In genomic region chr1:74749301-74749700, GRCm38 (mm10) we compare ENCODE assay signal across 8 mouse cellular contexts. TPM values are rescaled to one million over a fixed set of nuclear protein-coding genes. Genes with fewer than 3 reads are reported as not detected.
DNase-seq lines count a peak whose midpoint lies in the region; ATAC-seq and TF ChIP-seq lines count a peak whose summit lies in the region.

No protein-coding gene starts in this region.

- H3K4me1 ChIP-seq in intestine, embryonic 14.5 days (replicated peaks; ENCODE audit: control insufficient read depth, insufficient read depth, low read length), result no peaks in the 10 kb centered on the region
- no peaks in the 10 kb centered on the region for H3K4me1 ChIP-seq in lung, postnatal 0 days (ENCODE audit: insufficient read depth, low read depth, low read length)
- peaks cover 5% of the 10 kb centered on the region; the same call in 1 of the 2 replicates for H3K4me1 ChIP-seq in forebrain, embryonic 12.5 days

- WGBS in intestine, embryonic 14.5 days, result 51% methylated on average over 7 of the region's 7 CpGs
- 28% methylated on average over 7 of the region's 7 CpGs for WGBS in lung, postnatal 0 days
- WGBS in forebrain, embryonic 12.5 days, result 76% methylated on average over 7 of the region's 7 CpGs

- H3K4me3 ChIP-seq in intestine, embryonic 14.5 days (ENCODE audit: low read depth, low read length), result no peak overlapping the region
- peak overlapping the region; percentile 28; the same call in 1 of the 2 replicates for H3K4me3 ChIP-seq in lung, postnatal 0 days (ENCODE audit: low read depth, low read length)
- H3K4me3 ChIP-seq in forebrain, embryonic 12.5 days (replicated peaks), result no peak overlapping the region

- H3K36me3 ChIP-seq in intestine, embryonic 14.5 days (ENCODE audit: control insufficient read depth, insufficient read depth, low read length), result no peaks in the 10 kb centered on the region
- no peaks in the 10 kb centered on the region for H3K36me3 ChIP-seq in lung, postnatal 0 days (ENCODE audit: insufficient read depth, low read length)
- H3K36me3 ChIP-seq in forebrain, embryonic 12.5 days (replicated peaks), result no peaks in the 10 kb centered on the region

- H3K4me2 ChIP-seq in intestine, embryonic 14.5 days (ENCODE audit: low read length), result 0 out of 2 replicates have a peak overlapping the region, but pooled peaks have one; percentile 46
- peak overlapping the region; percentile 59 for H3K4me2 ChIP-seq in lung, postnatal 0 days (replicated peaks; ENCODE audit: low read depth, low read length)
- H3K4me2 ChIP-seq in forebrain, embryonic 12.5 days, result no peak overlapping the region

- no peak overlapping the region for H3K9ac ChIP-seq in intestine, embryonic 14.5 days (ENCODE audit: low read length)
- H3K9ac ChIP-seq in lung, postnatal 0 days (replicated peaks; ENCODE audit: low read depth), result no peak overlapping the region
- no peak overlapping the region for H3K9ac ChIP-seq in forebrain, embryonic 12.5 days

- TF ChIP-seq EP300 in lung, postnatal 0 days (IDR thresholded peaks at IDR 0.05), result peak; percentile 73

- H3K9me3 ChIP-seq in intestine, embryonic 14.5 days (ENCODE audit: control insufficient read depth, low read length), result no peaks in the 10 kb centered on the region
- H3K9me3 ChIP-seq in lung, postnatal 0 days (ENCODE audit: low read length), result no peaks in the 10 kb centered on the region
- no peaks in the 10 kb centered on the region for H3K9me3 ChIP-seq in forebrain, embryonic 12.5 days

- no peak; the same call in 1 of the 2 replicates for ATAC-seq in intestine, embryonic 14.5 days (replicated peaks; ENCODE audit: low FRiP score, low TSS enrichment, low read depth)
- ATAC-seq in lung, postnatal 0 days, result peak; percentile 94
- ATAC-seq in forebrain, embryonic 12.5 days (ENCODE audit: low FRiP score), result no peak
- ATAC-seq in erythroid progenitor cell, adult 5-6 weeks (replicated peaks; ENCODE audit: low FRiP score, poor library complexity, severe bottlenecking), result no peak

- no peak overlapping the region for H3K27ac ChIP-seq in intestine, embryonic 14.5 days (ENCODE audit: low read depth)
- peak overlapping the region; percentile 27; the same call in 1 of the 2 replicates for H3K27ac ChIP-seq in lung, postnatal 0 days (ENCODE audit: low read length)
- no peak overlapping the region for H3K27ac ChIP-seq in forebrain, embryonic 12.5 days

- DNase-seq in adrenal gland, adult (ENCODE audit: inconsistent age in 2 of 2, low spot score in 1 of 2), result peak; percentile 57 to 74
- DNase-seq in adrenal gland, postnatal 4 days (ENCODE audit: low spot score in 2 of 2), result no peak
- DNase-seq in fibroblast of lung, adult 2 months (ENCODE audit: low read depth), result peak; percentile 30
- peak; percentile 58 for DNase-seq in intestine, embryonic 14.5 days (ENCODE audit: low spot score)
- DNase-seq in lung, postnatal 0 days (ENCODE audit: low spot score), result peak; percentile 90
- DNase-seq in frontal cortex, postnatal 10 days (ENCODE audit: low spot score in 2 of 2), result no peak

- TF ChIP-seq CTCF in lung, postnatal 0 days (IDR thresholded peaks at IDR 0.05), result no peak

- peaks cover 23% of the 10 kb centered on the region; the same call in 1 of the 2 replicates for H3K27me3 ChIP-seq in intestine, embryonic 14.5 days (replicated peaks; ENCODE audit: control insufficient read depth, insufficient read depth, low read length)
- no peaks in the 10 kb centered on the region for H3K27me3 ChIP-seq in lung, postnatal 0 days (replicated peaks; ENCODE audit: insufficient read depth, low read length)
- peaks cover 34% of the 10 kb centered on the region for H3K27me3 ChIP-seq in forebrain, embryonic 12.5 days

RNA-seq across cellular contexts. Expression of gene Prkag3, which starts 0.3 kb away (rescaled TPM):
- under 1 TPM; 0.42 to 0.45 TPM for total RNA-seq in adrenal gland, postnatal 4 days (2021)
- polyA plus RNA-seq in intestine, embryonic 14.5 days (2014; fragmentation: Nextera tagmentation; extraction: Ambion mirVana), result 0.09 TPM in 2 replicates
- polyA plus RNA-seq in lung, postnatal 0 days (2015; fragmentation: Nextera tagmentation; extraction: Ambion mirVana), result 2.6 and 4.6 TPM in 2 replicates
- not detected in 2 replicates for polyA plus RNA-seq in forebrain, embryonic 12.5 days (2016; fragmentation: Nextera tagmentation; extraction: Ambion mirVana)
- not detected in 2 replicates for total RNA-seq in erythroid progenitor cell, adult 5-6 weeks (2015; ENCODE audit: low replicate concordance)
- total RNA-seq in erythroid progenitor cell, adult 5-6 weeks (2017; ENCODE audit: low replicate concordance), result not detected in 2 replicates

RNA-seq across cellular contexts. Expression of gene Wnt6, which starts 22.4 kb away (rescaled TPM):
- 1 to 10 TPM; 3.1 to 3.5 TPM for total RNA-seq in adrenal gland, postnatal 4 days (2021)
- 0.22 and 0.31 TPM in 2 replicates for polyA plus RNA-seq in intestine, embryonic 14.5 days (2014; fragmentation: Nextera tagmentation; extraction: Ambion mirVana)
- polyA plus RNA-seq in lung, postnatal 0 days (2015; fragmentation: Nextera tagmentation; extraction: Ambion mirVana), result 0.36 and 0.50 TPM in 2 replicates
- 3.3 and 4.5 TPM in 2 replicates for polyA plus RNA-seq in forebrain, embryonic 12.5 days (2016; fragmentation: Nextera tagmentation; extraction: Ambion mirVana)
- not detected in 2 replicates for total RNA-seq in erythroid progenitor cell, adult 5-6 weeks (2015; ENCODE audit: low replicate concordance)
- not detected in 2 replicates for total RNA-seq in erythroid progenitor cell, adult 5-6 weeks (2017; ENCODE audit: low replicate concordance)

RNA-seq across cellular contexts. Expression of gene Cyp27a1, which starts 35.9 kb away (rescaled TPM):
- total RNA-seq in adrenal gland, postnatal 4 days (2021), result 1 to 10 TPM; 6.2 to 8.0 TPM
- 6.4 and 8.9 TPM in 2 replicates for polyA plus RNA-seq in intestine, embryonic 14.5 days (2014; fragmentation: Nextera tagmentation; extraction: Ambion mirVana)
- 5.2 and 5.4 TPM in 2 replicates for polyA plus RNA-seq in lung, postnatal 0 days (2015; fragmentation: Nextera tagmentation; extraction: Ambion mirVana)
- polyA plus RNA-seq in forebrain, embryonic 12.5 days (2016; fragmentation: Nextera tagmentation; extraction: Ambion mirVana), result 3.0 and 3.3 TPM in 2 replicates
- 5.4 and 15.5 TPM in 2 replicates for total RNA-seq in erythroid progenitor cell, adult 5-6 weeks (2015; ENCODE audit: low replicate concordance)
- total RNA-seq in erythroid progenitor cell, adult 5-6 weeks (2017; ENCODE audit: low replicate concordance), result 0.98 and 3.6 TPM in 2 replicates

RNA-seq across cellular contexts. Expression of gene Wnt10a, which starts 42.0 kb away (rescaled TPM):
- total RNA-seq in adrenal gland, postnatal 4 days (2021), result under 1 TPM; 0.23 to 0.50 TPM
- polyA plus RNA-seq in intestine, embryonic 14.5 days (2014; fragmentation: Nextera tagmentation; extraction: Ambion mirVana), result 0.26 and 0.30 TPM in 2 replicates
- not detected in 2 replicates for polyA plus RNA-seq in lung, postnatal 0 days (2015; fragmentation: Nextera tagmentation; extraction: Ambion mirVana)
- 1.00 and 2.0 TPM in 2 replicates for polyA plus RNA-seq in forebrain, embryonic 12.5 days (2016; fragmentation: Nextera tagmentation; extraction: Ambion mirVana)
- total RNA-seq in erythroid progenitor cell, adult 5-6 weeks (2015; ENCODE audit: low replicate concordance), result not detected in 2 replicates
- total RNA-seq in erythroid progenitor cell, adult 5-6 weeks (2017; ENCODE audit: low replicate concordance), result not detected in 2 replicates

Comparison
In these comparisons a context has a peak if more than half of its experiments do, and no peak if none do; other contexts are left out.
1. DNase-seq: peak in adrenal gland, adult (2 of 2), fibroblast of lung, adult 2 months (single experiment), intestine, embryonic 14.5 days (single experiment) and lung, postnatal 0 days (single experiment); none in adrenal gland, postnatal 4 days (0 of 2) and frontal cortex, postnatal 10 days (0 of 2).